Mouse (Mus musculus) intestine, postnatal 0 days (tissue): ENCODE data around the gene Wdr35. TPM values are rescaled to one million over a fixed set of nuclear protein-coding genes. Genes with fewer than 3 reads are reported as not detected.

Experiments used
- ATAC-seq: fragments of 200-750 bp; cut with Nextera tagmentation; 2 replicates; pipeline ENCODE4 v1.8.0; 2017; ENCODE audit warnings: mild to moderate bottlenecking, moderate TSS enrichment, moderate library complexity
- H3K27ac ChIP-seq: fragments of 300-500 bp; sonication (generic); 2 replicates; pipeline ENCODE4 v1.5.1; 2014; ENCODE audit warnings: mild to moderate bottlenecking, low read depth, low read length, moderate library complexity
- H3K27me3 ChIP-seq: fragments of 300-500 bp; sonication (generic); replicated peaks from 2 replicates; pipeline ENCODE4 v1.6.1; 2014; ENCODE audit warnings: low read length, mixed read lengths; ENCODE audit not compliant: control insufficient read depth, insufficient read depth
- H3K36me3 ChIP-seq: fragments of 300-500 bp; sonication (generic); 2 replicates; pipeline ENCODE4 v1.6.1; 2014; ENCODE audit warnings: mild to moderate bottlenecking, moderate library complexity; ENCODE audit not compliant: control insufficient read depth, insufficient read depth
- H3K4me1 ChIP-seq: fragments of 300-500 bp; sonication (generic); replicated peaks from 2 replicates; pipeline ENCODE4 v1.6.1; 2014; ENCODE audit warnings: antibody characterized with exemption, low read length, mixed read lengths; ENCODE audit not compliant: control insufficient read depth, insufficient read depth
- H3K4me2 ChIP-seq: fragments of 300-500 bp; sonication (generic); replicated peaks from 2 replicates; pipeline ENCODE4 v1.6.1; 2014; ENCODE audit warnings: low read depth, mild to moderate bottlenecking, moderate library complexity
- H3K4me3 ChIP-seq: fragments of 300-500 bp; sonication (generic); 2 replicates; pipeline ENCODE4 v1.5.1; 2014; ENCODE audit warnings: low read depth, low read length
- H3K9ac ChIP-seq: fragments of 300-500 bp; sonication (generic); 2 replicates; pipeline ENCODE4 v1.6.1; 2014; ENCODE audit warnings: mild to moderate bottlenecking, low read depth, low read length
- H3K9me3 ChIP-seq: fragments of 300-500 bp; sonication (generic); 2 replicates; pipeline ENCODE4 v1.6.1; 2016; ENCODE audit warnings: mixed run types; ENCODE audit not compliant: control insufficient read depth
- CTCF ChIP-seq: sonication (generic); IDR thresholded peaks from 2 replicates; pipeline ENCODE4 v1.5.1; 2016; ENCODE audit warnings: low read depth, mild to moderate bottlenecking, control low read depth, antibody characterized with exemption, moderate library complexity
- WGBS: fragments of 180-500 bp; shearing (Covaris S2); extraction: QIAGEN DNeasy Blood & Tissue Kit; methylation state at CpG from one replicate; pipeline ENCODE4 v1.1.7; 2014; 5-methylcytosine and 5-hydroxymethylcytosine counted together
- polyA plus RNA-seq: library from polyadenylated mRNA; unstranded; fragments of >200 nt; fragmentation: Nextera tagmentation; extraction: Ambion mirVana; gene quantifications from 2 replicates; pipeline ENCODE4 v1.2.1, GENCODE M21; 2015

Gene Wdr35
- polyA plus RNA-seq, 1 experiment from 2014 or later, result 2.5 TPM

DNA sequence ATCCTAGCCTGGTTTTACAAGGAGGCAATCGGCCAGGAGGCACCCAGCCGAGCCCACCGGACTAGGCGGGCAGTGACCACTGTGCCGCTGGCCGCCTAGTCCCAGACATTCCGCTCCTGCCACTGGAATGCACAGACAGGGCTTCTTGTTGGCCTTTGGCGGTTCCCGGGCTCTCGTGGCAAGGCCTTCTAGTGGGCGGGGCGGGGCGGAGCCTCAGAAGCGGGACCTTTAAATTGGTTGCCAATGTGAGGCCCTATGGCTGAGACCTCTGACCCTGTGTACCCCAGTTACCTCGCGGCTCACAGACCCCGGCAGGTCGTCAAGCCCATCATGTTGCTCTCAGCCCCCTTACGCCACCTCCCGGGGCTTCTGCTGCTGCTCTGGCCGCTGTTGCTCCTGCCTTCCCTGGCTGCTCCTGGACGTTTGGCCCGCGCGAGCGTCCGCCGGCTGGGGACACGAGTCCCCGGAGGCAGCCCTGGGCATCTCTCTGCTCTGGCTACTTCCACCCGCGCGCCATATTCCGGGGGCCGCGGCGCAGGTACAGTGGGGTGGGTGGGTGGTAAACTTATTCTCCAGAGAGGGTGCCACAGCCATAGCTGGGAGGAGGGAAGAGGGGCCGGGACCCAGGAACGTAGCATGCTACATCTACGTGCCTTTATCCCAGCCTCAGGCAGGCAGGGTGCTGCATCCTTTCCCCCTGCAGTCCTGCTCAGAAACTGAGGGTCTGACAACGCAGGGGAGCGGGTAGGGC, 25.8 kb upstream of the Wdr35 start, which contains the start of gene Matn3:
Gene Matn3, plus strand, starts transcription at position 216 of the 751 bp plus-strand sequence.
- H3K27ac ChIP-seq, result no peak within 1 kb of the TSS
- WGBS, result 2% methylated on average over 42 of the region's 42 CpGs
- H3K4me2 ChIP-seq, result peak within 1 kb of the TSS; percentile 87
- peak within 1 kb of the TSS; percentile 38 for H3K4me3 ChIP-seq
- peaks cover 3% of the 10 kb centered on the region; the same call in 1 of the 2 replicates for H3K4me1 ChIP-seq
- H3K36me3 ChIP-seq, result no peaks in the 10 kb centered on the region
- peak; percentile 32 for TF ChIP-seq CTCF
- ATAC-seq, result no peak; the same call in 1 of the 2 replicates
- H3K9ac ChIP-seq, result peak within 1 kb of the TSS; percentile 55
- no peaks in the 10 kb centered on the region for H3K9me3 ChIP-seq
- H3K27me3 ChIP-seq, result no peaks in the 10 kb centered on the region; the same call in 1 of the 2 replicates

DNA sequence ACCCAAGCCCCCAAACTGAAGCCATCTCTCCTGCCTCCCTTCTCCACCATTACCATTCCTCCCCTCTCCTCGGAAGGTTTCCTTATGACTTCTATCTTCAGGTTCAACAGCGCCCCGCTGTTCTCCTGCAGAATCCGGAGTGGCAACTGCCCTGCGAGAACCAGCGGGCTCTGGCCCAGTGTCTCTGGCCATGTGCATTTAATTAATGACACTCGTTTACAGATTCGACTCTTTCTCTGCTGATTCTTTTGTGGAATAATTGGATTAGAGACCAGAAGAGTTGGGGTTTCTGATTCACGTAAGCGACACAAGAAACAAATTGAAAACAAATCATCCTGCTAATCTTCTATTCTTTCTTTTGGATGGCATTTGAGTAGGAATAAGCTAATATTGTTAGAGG, 20.6 kb upstream of the Wdr35 start:
- TF ChIP-seq CTCF, result no peak
- no peak overlapping the region for H3K27ac ChIP-seq
- 88% methylated on average over 10 of the region's 10 CpGs for WGBS
- no peaks in the 10 kb centered on the region for H3K36me3 ChIP-seq
- H3K27me3 ChIP-seq, result peaks cover 3% of the 10 kb centered on the region; the same call in 1 of the 2 replicates
- ATAC-seq, result no peak
- H3K9ac ChIP-seq, result no peak overlapping the region
- no peak overlapping the region for H3K4me2 ChIP-seq
- H3K4me1 ChIP-seq, result no peaks in the 10 kb centered on the region
- no peaks in the 10 kb centered on the region for H3K9me3 ChIP-seq
- H3K4me3 ChIP-seq, result no peak overlapping the region

DNA sequence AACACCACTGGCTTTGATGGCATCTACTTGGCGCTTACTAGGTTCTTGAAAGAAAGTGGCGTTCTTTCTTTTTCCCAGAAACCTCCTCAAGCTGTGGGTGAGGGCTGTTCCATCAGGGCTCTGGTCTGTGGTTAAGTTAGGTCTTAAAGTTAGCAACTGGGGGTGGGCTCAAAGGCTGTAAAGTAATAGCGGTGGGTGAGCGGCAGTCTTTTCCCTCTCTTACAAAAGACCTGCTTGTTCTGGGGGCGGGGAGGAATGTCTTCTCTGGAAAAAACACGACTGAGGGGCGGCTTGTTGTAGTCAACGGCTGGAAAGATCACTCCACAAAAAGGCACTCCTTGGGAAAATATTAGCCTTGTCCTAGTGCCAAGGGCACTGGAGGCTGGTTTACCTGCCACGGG, 19.5 kb upstream of the Wdr35 start:
- Histone ChIP-seq H3K27me3 (0 out of 2 replicates have a peak, but pooled peaks cover 3% of the 10 kb centered on the region), H3K4me3 (no peak overlapping the region), H3K9ac (no peak overlapping the region), H3K9me3 (no peaks in the 10 kb centered on the region), H3K4me1 (no peaks in the 10 kb centered on the region), H3K36me3 (no peaks in the 10 kb centered on the region), H3K27ac (no peak overlapping the region), H3K4me2 (no peak overlapping the region)
- TF ChIP-seq CTCF, result no peak
- no peak for ATAC-seq
- WGBS, result 59% methylated on average over 9 of the region's 9 CpGs

DNA sequence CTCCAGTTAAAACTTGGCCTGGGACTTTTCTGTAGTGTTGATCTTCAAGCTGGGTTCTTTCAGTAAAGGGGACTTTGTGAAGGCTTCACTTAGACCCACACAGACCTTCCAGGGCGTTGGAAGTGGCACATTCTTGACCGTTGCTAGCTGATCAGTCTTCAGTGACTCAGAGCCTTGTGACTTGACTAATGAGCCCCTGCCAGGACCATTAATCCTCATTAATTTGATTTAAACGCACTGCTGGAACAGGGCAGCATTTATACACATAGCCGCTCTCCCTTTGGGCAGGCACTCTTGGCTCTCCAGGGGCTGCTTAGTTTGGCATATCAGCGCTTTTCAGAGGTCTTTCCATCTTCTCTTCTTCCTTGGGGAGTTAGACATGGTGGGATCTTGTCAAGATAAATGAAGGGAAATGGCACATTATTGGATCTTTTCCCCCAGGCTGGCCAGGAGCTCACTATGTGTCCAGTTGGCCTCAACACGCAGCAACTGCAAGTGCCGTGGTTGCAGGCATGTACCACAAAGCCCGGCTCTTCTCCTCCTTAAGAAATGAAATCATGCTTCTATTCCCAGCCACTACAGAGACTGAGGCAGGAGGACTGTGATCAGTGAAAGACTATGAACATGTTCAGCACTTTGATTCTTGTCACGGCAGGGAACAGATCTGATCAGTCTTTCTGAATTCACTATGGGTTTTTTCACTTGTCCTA, 11.9 kb upstream of the Wdr35 start:
- no peak for ATAC-seq
- 75% methylated on average over 9 of the region's 9 CpGs for WGBS

DNA sequence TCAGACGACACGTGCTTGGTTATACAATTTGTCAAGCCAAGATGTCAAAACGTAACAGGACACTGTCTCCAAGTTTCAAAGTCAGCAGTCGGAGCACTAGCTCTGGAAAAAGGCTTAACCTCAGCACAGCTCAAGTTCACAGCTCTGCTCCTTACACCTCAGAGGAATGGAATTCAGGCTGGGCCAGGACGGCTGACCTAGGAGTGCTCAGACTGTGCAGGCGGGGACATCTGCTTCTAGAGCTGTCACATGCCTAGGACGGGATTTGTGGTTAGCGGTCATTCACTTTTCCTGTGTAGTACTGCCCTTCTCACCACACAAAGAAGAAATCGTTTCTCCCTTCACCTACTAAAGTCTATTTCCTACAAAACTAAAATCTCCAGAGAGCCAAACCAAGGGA, 3.9 kb upstream of the Wdr35 start:
- no peak overlapping the region for H3K9ac ChIP-seq
- ATAC-seq, result peak; percentile 61; the same call in 1 of the 2 replicates
- H3K4me2 ChIP-seq, result no peak overlapping the region
- H3K36me3 ChIP-seq, result no peaks in the 10 kb centered on the region
- no peak overlapping the region for H3K27ac ChIP-seq
- H3K4me3 ChIP-seq, result no peak overlapping the region
- 21% methylated on average over 9 of the region's 9 CpGs for WGBS
- no peaks in the 10 kb centered on the region for H3K4me1 ChIP-seq
- no peaks in the 10 kb centered on the region for H3K9me3 ChIP-seq
- TF ChIP-seq CTCF, result no peak
- H3K27me3 ChIP-seq, result no peaks in the 10 kb centered on the region

More for the DNA sequence above, 11.9 kb upstream of the Wdr35 start:
- Histone ChIP-seq H3K27me3 (0 out of 2 replicates have a peak, but pooled peaks cover 3% of the 10 kb centered on the region), H3K4me3 (no peak overlapping the region), H3K36me3 (no peaks in the 10 kb centered on the region), H3K4me2 (no peak overlapping the region), H3K27ac (no peak overlapping the region), H3K4me1 (no peaks in the 10 kb centered on the region), H3K9me3 (no peaks in the 10 kb centered on the region), H3K9ac (no peak overlapping the region)
- TF ChIP-seq CTCF, result no peak

DNA sequence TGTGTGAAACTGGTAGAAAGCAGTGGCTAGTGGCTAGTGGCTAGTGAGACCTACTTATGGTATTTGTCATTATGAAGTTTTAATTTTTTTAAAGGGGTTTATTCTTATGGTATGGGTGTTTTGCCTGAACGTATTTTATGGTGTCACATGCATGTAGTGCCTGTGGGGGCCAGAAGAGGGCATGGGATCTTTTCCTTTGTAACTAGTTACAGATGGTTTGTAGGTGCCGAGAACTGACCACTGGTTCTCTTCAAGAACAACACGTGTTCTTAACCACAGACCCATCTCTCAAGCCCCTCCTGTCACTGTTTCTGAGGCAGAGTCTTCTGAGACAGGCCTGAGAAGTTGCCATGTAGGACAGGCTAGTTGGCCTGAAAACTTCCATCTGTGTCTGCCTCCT, 1.4 kb downstream of the Wdr35 start:
- 91% methylated on average over 3 of the region's 3 CpGs for WGBS
- H3K4me3 ChIP-seq, result no peak overlapping the region
- H3K27me3 ChIP-seq, result no peaks in the 10 kb centered on the region
- H3K9ac ChIP-seq, result no peak overlapping the region
- H3K4me2 ChIP-seq, result no peak overlapping the region
- no peaks in the 10 kb centered on the region for H3K4me1 ChIP-seq
- ATAC-seq, result no peak
- no peak for TF ChIP-seq CTCF
- H3K9me3 ChIP-seq, result no peaks in the 10 kb centered on the region
- no peak overlapping the region for H3K27ac ChIP-seq
- no peaks in the 10 kb centered on the region for H3K36me3 ChIP-seq
